Mouse (Mus musculus) embryonic fibroblast, embryonic 13.5 days (primary cell): ENCODE measurements around the gene Xpnpep2. TPM values are rescaled to one million over a fixed set of nuclear protein-coding genes. Genes with fewer than 3 reads are reported as not detected.
A peak's percentile ranks its signal among the peaks of the same experiment; 100 is the strongest.

ENCODE experiments used
- H3K27ac ChIP-seq: 2 replicates; pipeline ENCODE4 v1.5.1; 2012; ENCODE audit warnings: low read length, control low read depth, inconsistent platforms; ENCODE audit not compliant: insufficient read depth
- H3K4me1 ChIP-seq: 2 replicates; pipeline ENCODE4 v1.6.1; 2011; ENCODE audit warnings: low read length; ENCODE audit not compliant: control insufficient read depth, insufficient read depth
- H3K4me3 ChIP-seq: 2 replicates; pipeline ENCODE4 v1.5.1; 2011; ENCODE audit warnings: mild to moderate bottlenecking, control low read depth, low read length; ENCODE audit not compliant: insufficient read depth
- CTCF ChIP-seq: IDR thresholded peaks from 2 replicates; pipeline ENCODE4 v1.5.1; 2011; ENCODE audit warnings: mild to moderate bottlenecking, control low read depth, low read length, moderate library complexity, borderline replicate concordance; ENCODE audit not compliant: insufficient read depth
- POLR2A ChIP-seq: IDR thresholded peaks from 2 replicates; pipeline ENCODE4 v1.6.1; 2011; ENCODE audit warnings: low read depth, mild to moderate bottlenecking, control low read depth, low read length, moderate library complexity
- polyA plus RNA-seq: library from polyadenylated mRNA; stranded (reverse); fragments of >200 nt; gene quantifications from 2 replicates; pipeline ENCODE4 v1.2.4, GENCODE M21; 2011; ENCODE audit warnings: low read depth; ENCODE audit not compliant: missing spikeins, insufficient read length

The Xpnpep2 gene
- polyA plus RNA-seq, 1 experiment, result 1.6 TPM

DNA sequence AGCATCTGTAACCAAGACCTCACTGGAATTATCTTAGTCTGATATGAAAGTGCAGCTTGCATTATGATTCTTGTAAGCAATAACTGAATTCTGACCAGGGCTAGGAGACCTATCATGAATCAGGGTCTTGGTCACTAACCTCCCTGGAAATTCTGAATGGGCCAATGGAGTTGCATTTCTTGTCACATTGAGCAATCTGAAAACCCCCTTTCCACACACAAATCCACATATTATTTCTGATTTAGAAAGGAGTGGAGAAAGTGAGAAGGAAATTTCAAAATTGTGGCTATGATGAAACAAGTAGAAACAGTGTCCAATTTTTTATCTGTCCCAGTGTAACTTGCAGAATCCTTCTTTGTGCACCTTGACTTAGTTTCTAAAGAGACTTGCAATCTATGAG lies 10.8 kb downstream of the Xpnpep2 start:
- Histone ChIP-seq H3K27ac (no peak overlapping the region), H3K4me3 (no peak overlapping the region)
- TF ChIP-seq POLR2A (no peak), CTCF (no peak)

DNA sequence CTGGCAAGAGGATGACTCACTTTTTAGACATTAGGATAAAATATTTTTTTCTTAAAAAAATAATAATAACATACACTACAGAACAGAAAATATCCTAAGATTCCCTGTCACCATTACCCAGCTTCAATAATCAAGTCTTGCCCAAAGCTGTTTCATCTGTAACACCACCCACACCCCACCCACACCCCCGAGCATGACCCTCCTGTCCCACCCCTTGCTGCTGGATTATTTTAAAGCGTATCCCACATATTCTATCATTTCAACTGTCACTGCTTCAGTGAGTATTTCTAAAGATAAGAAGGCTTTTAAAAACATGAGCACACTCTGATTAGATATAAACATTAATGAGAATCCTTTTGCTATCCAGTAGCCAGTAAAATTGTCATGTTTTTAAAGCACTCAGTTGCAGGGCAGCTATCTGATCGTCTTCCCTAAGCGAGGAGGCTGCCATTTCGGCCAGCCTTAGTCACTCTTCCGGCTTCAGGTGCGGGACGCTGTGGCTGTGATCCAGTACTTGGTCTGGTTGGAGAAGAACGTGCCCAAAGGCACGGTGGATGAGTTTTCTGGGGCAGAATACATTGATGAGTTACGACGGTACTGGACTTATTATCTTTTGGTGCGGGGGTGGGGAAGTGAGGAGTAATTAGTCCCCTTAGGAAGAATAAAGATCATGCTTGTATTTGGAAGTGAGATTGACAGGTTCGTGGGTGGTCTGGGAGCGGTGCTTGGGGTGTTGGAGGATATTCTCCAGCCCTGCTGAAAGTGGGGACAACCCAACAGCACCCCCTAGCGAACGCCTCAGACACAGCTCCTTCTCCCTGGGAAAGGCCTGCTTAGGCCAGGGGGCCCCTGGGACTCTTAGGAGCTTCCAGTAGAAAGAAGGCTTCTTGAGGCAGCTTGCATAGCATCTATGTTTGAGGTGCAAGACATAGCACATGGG lies 15.9 kb downstream of the Xpnpep2 start:
- Histone ChIP-seq H3K27ac (no peak overlapping the region), H3K4me1 (peaks cover 2% of the 10 kb centered on the region; the same call in 1 of the 2 replicates), H3K4me3 (no peak overlapping the region)
- TF ChIP-seq POLR2A, result no peak
- peak; percentile 22; the same call in 1 of the 2 replicates for TF ChIP-seq CTCF

More for the DNA sequence above, 10.8 kb downstream of the Xpnpep2 start:
- peaks cover 2% of the 10 kb centered on the region; the same call in 1 of the 2 replicates for H3K4me1 ChIP-seq

DNA sequence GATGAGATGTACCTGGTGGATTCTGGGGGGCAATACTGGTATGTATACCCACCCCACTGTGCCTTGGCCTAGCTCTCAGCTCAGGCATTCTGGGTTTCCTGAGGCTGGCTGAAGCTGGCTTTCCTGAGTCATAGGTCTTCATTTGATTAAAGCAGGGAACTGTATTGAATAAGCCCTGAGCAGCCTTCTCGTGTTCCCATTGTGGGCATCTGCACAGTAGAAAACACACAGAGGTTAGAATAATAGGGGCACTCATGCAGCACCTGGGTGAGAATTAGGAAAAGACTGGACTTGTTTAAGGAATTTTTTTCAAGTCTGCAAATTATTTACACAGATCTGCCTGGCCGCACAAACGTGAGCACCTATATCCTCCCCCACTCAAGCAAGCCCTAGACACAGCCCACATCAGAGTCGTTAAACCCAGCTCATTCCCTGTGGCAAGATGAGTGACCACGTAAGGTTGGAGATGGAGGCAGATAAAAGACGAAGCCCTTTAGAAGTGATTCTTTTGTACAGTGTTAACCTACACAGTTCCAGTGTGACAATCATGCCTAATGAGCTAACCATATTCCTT lies 18.5 kb downstream of the Xpnpep2 start:
- TF ChIP-seq POLR2A, result no peak
- no peak for TF ChIP-seq CTCF
- Histone ChIP-seq H3K27ac (no peak overlapping the region), H3K4me1 (peaks cover 2% of the 10 kb centered on the region; the same call in 1 of the 2 replicates), H3K4me3 (no peak overlapping the region)

DNA sequence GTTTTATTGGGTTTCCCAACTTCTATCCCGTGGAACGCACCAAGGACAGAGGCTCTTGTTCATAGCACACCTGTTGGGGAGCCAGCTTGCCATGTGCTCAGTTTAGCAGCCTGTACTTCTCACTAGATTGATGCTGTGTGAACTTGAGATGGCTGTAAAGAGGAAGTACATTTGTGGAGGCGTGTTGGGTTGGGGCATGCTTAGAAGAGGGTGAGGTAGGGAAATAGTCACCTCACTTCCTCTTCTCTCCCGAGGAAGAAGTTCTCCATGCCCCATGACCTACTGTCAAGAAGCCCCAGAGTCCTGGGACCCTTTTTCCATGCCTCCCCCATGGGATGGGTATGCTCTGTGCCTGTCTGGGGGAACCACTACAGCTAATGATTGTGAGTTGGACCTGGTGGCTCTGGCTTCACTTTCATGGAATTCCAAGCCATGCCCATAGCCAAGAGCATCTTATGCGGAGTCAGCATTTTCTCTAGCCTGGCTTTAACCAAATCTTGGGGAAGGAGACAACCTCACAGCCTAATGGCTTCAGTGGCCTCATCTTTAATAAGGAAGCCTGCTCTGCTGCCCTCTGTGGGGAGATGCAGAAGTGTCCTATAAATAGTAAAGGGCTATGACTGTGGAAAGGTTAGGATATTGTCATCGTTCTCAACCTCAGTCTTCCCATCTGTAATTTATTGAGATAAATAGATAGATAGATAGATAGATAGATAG lies 19.1 kb downstream of the Xpnpep2 start:
- Histone ChIP-seq H3K27ac (no peak overlapping the region), H3K4me3 (no peak overlapping the region), H3K4me1 (peaks cover 2% of the 10 kb centered on the region; the same call in 1 of the 2 replicates)
- no peak for TF ChIP-seq POLR2A
- no peak for TF ChIP-seq CTCF

DNA sequence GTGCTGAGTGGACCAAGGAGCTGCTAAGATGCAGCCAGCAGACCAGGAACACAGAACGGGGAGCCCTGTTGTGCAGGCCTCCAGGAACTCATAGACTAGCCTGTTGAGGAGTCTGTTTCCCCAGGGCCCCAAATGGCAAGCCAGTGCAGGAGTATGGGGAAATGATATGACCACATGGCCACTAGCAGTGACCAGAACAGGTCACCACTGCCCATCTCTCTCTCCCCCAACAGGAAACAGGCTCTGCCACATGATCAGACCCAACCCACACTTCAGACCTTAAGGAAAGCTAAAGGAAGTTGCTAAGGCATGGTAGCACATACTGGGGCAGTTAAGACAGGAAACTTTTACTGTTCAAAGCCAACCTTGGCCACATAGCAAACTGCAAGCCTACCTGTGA lies 20.6 kb downstream of the Xpnpep2 start:
- no peak for TF ChIP-seq CTCF
- TF ChIP-seq POLR2A, result no peak
- no peak overlapping the region for H3K27ac ChIP-seq

DNA sequence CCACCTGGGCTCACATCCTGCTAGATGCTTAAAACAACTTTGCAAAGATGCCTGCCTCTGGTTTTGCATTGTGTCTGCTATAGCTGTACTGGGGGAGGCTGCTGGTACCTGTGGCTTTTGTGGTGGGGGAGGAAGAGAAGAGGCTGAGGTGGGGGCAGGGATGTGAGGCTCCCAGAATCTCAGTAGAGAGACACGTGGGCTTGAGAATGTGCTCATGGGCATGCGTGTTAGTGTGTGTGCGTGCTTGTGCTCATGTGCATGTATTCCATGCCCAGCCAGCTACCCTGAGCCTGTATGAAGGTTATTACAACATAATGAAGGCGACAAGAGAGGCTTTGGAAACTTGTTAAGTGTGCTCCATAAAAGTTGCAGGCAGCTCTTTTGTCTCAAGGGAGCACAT lies 28.4 kb downstream of the Xpnpep2 start:
- Histone ChIP-seq H3K4me3 (no peak overlapping the region), H3K27ac (no peak overlapping the region), H3K4me1 (no peaks in the 10 kb centered on the region)
- TF ChIP-seq CTCF (no peak), POLR2A (no peak)

More for the DNA sequence above, 20.6 kb downstream of the Xpnpep2 start:
- Histone ChIP-seq H3K4me3 (no peak overlapping the region), H3K4me1 (no peaks in the 10 kb centered on the region)

DNA sequence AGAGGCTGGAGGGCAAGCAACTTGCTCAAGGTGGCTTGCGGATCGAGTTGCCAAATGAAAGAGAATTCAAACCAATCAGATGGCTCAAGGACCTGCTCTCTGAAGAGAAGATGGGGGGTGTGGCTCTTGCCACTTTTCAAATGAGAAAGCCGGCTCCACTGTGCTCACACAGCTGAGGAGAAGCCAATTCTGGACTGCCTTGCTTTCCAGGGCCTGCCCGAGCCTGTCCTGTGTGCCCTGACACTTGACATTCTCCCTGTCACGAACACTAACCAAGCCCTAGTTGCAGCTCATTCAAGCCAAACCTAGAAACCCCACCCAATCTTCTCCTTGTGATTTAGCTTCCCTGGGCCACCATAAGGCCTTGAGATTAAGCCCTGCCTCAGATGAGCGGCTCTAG lies 29.5 kb downstream of the Xpnpep2 start:
- TF ChIP-seq POLR2A (no peak), CTCF (no peak)
- no peak overlapping the region for H3K4me3 ChIP-seq
- H3K27ac ChIP-seq, result no peak overlapping the region
- no peaks in the 10 kb centered on the region for H3K4me1 ChIP-seq

DNA sequence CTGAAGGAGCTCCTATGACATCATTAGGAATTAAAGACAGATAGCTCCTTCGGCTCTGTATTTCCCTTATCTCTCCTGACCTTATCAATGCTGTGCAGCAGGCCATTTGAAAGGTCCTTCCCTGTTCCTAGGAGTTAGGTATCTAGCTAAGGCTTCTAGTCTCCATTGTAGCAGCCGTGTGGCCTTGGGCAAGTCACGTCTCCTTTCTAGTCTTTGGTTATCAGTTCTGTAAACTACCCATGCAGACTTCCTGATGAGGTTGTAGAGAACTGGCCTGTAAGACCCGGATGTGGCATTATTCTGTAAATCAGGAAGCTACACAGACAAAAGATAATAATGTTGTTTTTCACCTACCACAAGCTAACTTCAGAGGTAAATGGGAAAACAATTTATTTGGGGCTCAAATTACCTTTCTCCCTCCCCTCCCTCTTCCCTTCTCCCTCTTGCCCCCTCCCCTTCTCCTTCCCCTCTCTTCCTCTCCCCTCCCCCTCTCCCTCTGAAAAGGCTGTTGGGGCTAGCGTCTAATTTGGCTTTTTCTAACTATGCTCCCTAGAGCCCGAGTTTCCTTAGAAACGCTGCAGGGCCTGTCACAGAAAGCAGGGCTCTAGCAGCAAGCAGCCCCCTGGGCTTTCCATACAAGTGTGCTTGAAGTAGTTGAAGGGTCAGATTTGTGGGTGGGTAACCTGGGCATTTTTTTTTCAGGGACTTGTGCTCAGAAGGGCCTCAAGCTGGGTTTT lies 30.2 kb downstream of the Xpnpep2 start:
- H3K4me3 ChIP-seq, result no peak overlapping the region
- H3K27ac ChIP-seq, result no peak overlapping the region
- no peaks in the 10 kb centered on the region for H3K4me1 ChIP-seq
- no peak for TF ChIP-seq POLR2A
- TF ChIP-seq CTCF, result no peak
